Mouse (Mus musculus) thymus, postnatal 10 days (tissue): ENCODE results near the gene Mphosph9.
A peak's percentile ranks its signal among the peaks of the same experiment; 100 is the strongest.

Experiments
- DNase-seq, 2 experiments: peaks; one replicate each; pipeline ENCODE4 v3.0.0; 2021; ENCODE audit warnings: low spot score in 2 of 2

The Mphosph9 gene

GRCm38 (mm10) chr5:124267652-124268051 is 60.1 kb downstream of the Mphosph9 start:
- DNase-seq, result no peak

GRCm38 (mm10) chr5:124266821-124267220 is 61.0 kb downstream of the Mphosph9 start:
- DNase-seq, result no peak

GRCm38 (mm10) chr5:124263246-124263645 is 64.5 kb downstream of the Mphosph9 start:
- no peak for DNase-seq

- no peak for DNase-seq
These were observed 65.7 kb downstream of the Mphosph9 start for GRCm38 (mm10) chr5:124262090-124262489.

- no peak for DNase-seq
These were observed 68.6 kb downstream of the Mphosph9 start for GRCm38 (mm10) chr5:124259133-124259532.

- no peak for DNase-seq
These were observed 69.7 kb downstream of the Mphosph9 start for GRCm38 (mm10) chr5:124258026-124258425.

- no peak for DNase-seq
These were observed 72.6 kb downstream of the Mphosph9 start for GRCm38 (mm10) chr5:124255141-124255540.

- no peak for DNase-seq
These were observed 74.2 kb downstream of the Mphosph9 start for GRCm38 (mm10) chr5:124253555-124253954.

GRCm38 (mm10) chr5:124252580-124253320 is 75.0 kb downstream of the Mphosph9 start:
- no peak for DNase-seq

- no peak for DNase-seq
These were observed 76.7 kb downstream of the Mphosph9 start for GRCm38 (mm10) chr5:124251070-124251469.

GRCm38 (mm10) chr5:124249614-124250591 is 77.9 kb downstream of the Mphosph9 start, which contains the start of gene Pitpnm2:
TSS of gene Pitpnm2 (minus strand) at chr5:124249760.
- DNase-seq, result peak in 1 of 2 experiments; percentile 70

GRCm38 (mm10) chr5:124248845-124249613 is 78.7 kb downstream of the Mphosph9 start:
- DNase-seq, result peak in 1 of 2 experiments; percentile 60

- peak in 1 of 2 experiments; percentile 36 for DNase-seq
These were observed 79.7 kb downstream of the Mphosph9 start for GRCm38 (mm10) chr5:124247986-124248626.

GRCm38 (mm10) chr5:124247296-124247695 is 80.5 kb downstream of the Mphosph9 start:
- DNase-seq, result no peak

- no peak for DNase-seq
These were observed 82.9 kb downstream of the Mphosph9 start for GRCm38 (mm10) chr5:124244885-124245284.

GRCm38 (mm10) chr5:124244449-124244848 is 83.3 kb downstream of the Mphosph9 start:
- no peak for DNase-seq

GRCm38 (mm10) chr5:124243236-124243901 is 84.4 kb downstream of the Mphosph9 start:
- DNase-seq, result no peak

- no peak for DNase-seq
These were observed 85.9 kb downstream of the Mphosph9 start for GRCm38 (mm10) chr5:124241686-124242444.

GRCm38 (mm10) chr5:124240841-124241685 is 86.7 kb downstream of the Mphosph9 start:
- no peak for DNase-seq
